Mouse (Mus musculus): ENCODE measurements at regions not wholly inside any gene's neighbourhood (a gene's known extent, or its start where the extent isn't known, plus 50 kb on each side); places are given as distances from the start of the nearest gene placed in this dataset.
A peak's percentile ranks its signal among the peaks of the same experiment; 100 is the strongest.

GRCm38 (mm10) chr7:129027116-129027515, 229.7 kb upstream of the Plpp4 start:
- intact Hi-C loops (cut with DNase I), result no loop called here
- no peak for DNase-seq

- DNase-seq, result no peak
- intact Hi-C loops (cut with DNase I), result no loop called here
Measured at GRCm38 (mm10) chr7:129048023-129048422, 208.8 kb upstream of the Plpp4 start.

- DNase-seq, result peak; percentile 5 to 8
- intact Hi-C loops (cut with DNase I), result no loop called here
Measured at GRCm38 (mm10) chr7:129049726-129050125, 207.1 kb upstream of the Plpp4 start.

GRCm38 (mm10) chr7:129050675-129051074, 206.2 kb upstream of the Plpp4 start:
- intact Hi-C loops (cut with DNase I), result no loop called here
- no peak for DNase-seq

- intact Hi-C loops (cut with DNase I), result no loop called here
- DNase-seq, result no peak
Measured at GRCm38 (mm10) chr7:129066891-129067290, 189.9 kb upstream of the Plpp4 start.

GRCm38 (mm10) chr7:129068137-129068536, 188.7 kb upstream of the Plpp4 start:
- DNase-seq, result no peak
- intact Hi-C loops (cut with DNase I), result no loop called here

GRCm38 (mm10) chr7:129079786-129080185, 177.0 kb upstream of the Plpp4 start:
- intact Hi-C loops (cut with DNase I), result no loop called here
- no peak for DNase-seq

- no peak for DNase-seq
- intact Hi-C loops (cut with DNase I), result no loop called here
Measured at GRCm38 (mm10) chr7:129091441-129091840, 165.4 kb upstream of the Plpp4 start.

GRCm38 (mm10) chr7:129096374-129097069, 160.3 kb upstream of the Plpp4 start:
- no peak for DNase-seq
- intact Hi-C loops (cut with DNase I), result no loop called here

- intact Hi-C loops (cut with DNase I), result no loop called here
Measured at GRCm38 (mm10) chr7:129102437-129102836, 154.4 kb upstream of the Plpp4 start.

GRCm38 (mm10) chr7:129134176-129134575, 122.7 kb upstream of the Plpp4 start:
- no peak for DNase-seq
- intact Hi-C loops (cut with DNase I), result no loop called here

More at GRCm38 (mm10) chr7:129102437-129102836, 154.4 kb upstream of the Plpp4 start:
- no peak for DNase-seq

- no peak for DNase-seq
- intact Hi-C loops (cut with DNase I), result no loop called here
Measured at GRCm38 (mm10) chr7:129134661-129135215, 122.1 kb upstream of the Plpp4 start.

- intact Hi-C loops (cut with DNase I), result no loop called here
- DNase-seq, result no peak
Measured at GRCm38 (mm10) chr7:129137303-129137990, 119.4 kb upstream of the Plpp4 start.

- intact Hi-C loops (cut with DNase I), result no loop called here
- DNase-seq, result no peak
Measured at GRCm38 (mm10) chr7:129141942-129142598, 114.8 kb upstream of the Plpp4 start.

GRCm38 (mm10) chr7:129142599-129142949, 114.3 kb upstream of the Plpp4 start:
- intact Hi-C loops (cut with DNase I), result no loop called here
- no peak for DNase-seq

- DNase-seq, result no peak
- intact Hi-C loops (cut with DNase I), result no loop called here
Measured at GRCm38 (mm10) chr7:129155577-129155976, 101.3 kb upstream of the Plpp4 start.

GRCm38 (mm10) chr7:129169971-129170370, 86.9 kb upstream of the Plpp4 start:
- intact Hi-C loops (cut with DNase I), result no loop called here
- DNase-seq, result no peak

GRCm38 (mm10) chr7:129190933-129191332, 65.9 kb upstream of the Plpp4 start:
- intact Hi-C loops (cut with DNase I), result no loop called here
- DNase-seq, result no peak

GRCm38 (mm10) chr7:129207029-129207428, 49.8 kb upstream of the Plpp4 start:
- DNase-seq, result no peak
- intact Hi-C loops (cut with DNase I), result no loop called here
